Mouse (Mus musculus) heart, embryonic 15.5 days (tissue): ENCODE data around the gene Srl. TPM values are rescaled to one million over a fixed set of nuclear protein-coding genes. Genes with fewer than 3 reads are reported as not detected.
"Not testable (repeated sequence)": the region's sequence is repeated elsewhere in the genome, so short reads cannot be mapped to it uniquely, and the experiment has no call there.

ENCODE experiments used
- ATAC-seq: fragments of 200-750 bp; cut with Nextera tagmentation; replicated peaks from 2 replicates; pipeline ENCODE4 v1.8.0; 2017; ENCODE audit warnings: low read depth, moderate TSS enrichment; ENCODE audit not compliant: insufficient number of reproducible peaks, insufficient read depth, low FRiP score
- H3K27ac ChIP-seq: fragments of 300-500 bp; sonication (generic); 2 replicates; pipeline ENCODE4 v1.5.1; 2015; ENCODE audit warnings: mild to moderate bottlenecking, inconsistent platforms
- H3K27me3 ChIP-seq: fragments of 300-500 bp; sonication (generic); 2 replicates; pipeline ENCODE4 v1.6.1; 2015; ENCODE audit warnings: inconsistent platforms
- H3K36me3 ChIP-seq: fragments of 300-500 bp; sonication (generic); 2 replicates; pipeline ENCODE4 v1.6.1; 2015; ENCODE audit warnings: mild to moderate bottlenecking, inconsistent platforms
- H3K4me1 ChIP-seq: fragments of 300-500 bp; sonication (generic); replicated peaks from 2 replicates; pipeline ENCODE4 v1.6.1; 2015; ENCODE audit warnings: inconsistent platforms
- H3K4me2 ChIP-seq: fragments of 300-500 bp; sonication (generic); 2 replicates; pipeline ENCODE4 v1.6.1; 2015; ENCODE audit warnings: inconsistent platforms, mild to moderate bottlenecking, moderate library complexity
- H3K4me3 ChIP-seq: fragments of 300-500 bp; sonication (generic); 2 replicates; pipeline ENCODE4 v1.5.1; 2015; ENCODE audit warnings: mild to moderate bottlenecking, inconsistent platforms
- H3K9ac ChIP-seq: fragments of 300-500 bp; sonication (generic); 2 replicates; pipeline ENCODE4 v1.6.1; 2015; ENCODE audit warnings: mild to moderate bottlenecking, inconsistent platforms
- H3K9me3 ChIP-seq: fragments of 300-500 bp; sonication (generic); replicated peaks from 2 replicates; pipeline ENCODE4 v1.6.1; 2016; ENCODE audit warnings: inconsistent platforms
- whole genome bisulfite sequencing: fragments of 180-500 bp; shearing (Covaris S2); methylation state at CpG from one replicate; pipeline ENCODE4 v1.1.7; 2015; ENCODE audit warnings: mixed read lengths; 5-methylcytosine and 5-hydroxymethylcytosine counted together
- polyA plus RNA-seq: library from polyadenylated mRNA; unstranded; fragments of >200 nt; fragmentation: Nextera tagmentation; extraction: Ambion mirVana; gene quantifications from 2 replicates; pipeline ENCODE4 v1.2.1, GENCODE M21; 2015

The Srl gene
- 227 and 253 TPM in 2 replicates for polyA plus RNA-seq

DNA sequence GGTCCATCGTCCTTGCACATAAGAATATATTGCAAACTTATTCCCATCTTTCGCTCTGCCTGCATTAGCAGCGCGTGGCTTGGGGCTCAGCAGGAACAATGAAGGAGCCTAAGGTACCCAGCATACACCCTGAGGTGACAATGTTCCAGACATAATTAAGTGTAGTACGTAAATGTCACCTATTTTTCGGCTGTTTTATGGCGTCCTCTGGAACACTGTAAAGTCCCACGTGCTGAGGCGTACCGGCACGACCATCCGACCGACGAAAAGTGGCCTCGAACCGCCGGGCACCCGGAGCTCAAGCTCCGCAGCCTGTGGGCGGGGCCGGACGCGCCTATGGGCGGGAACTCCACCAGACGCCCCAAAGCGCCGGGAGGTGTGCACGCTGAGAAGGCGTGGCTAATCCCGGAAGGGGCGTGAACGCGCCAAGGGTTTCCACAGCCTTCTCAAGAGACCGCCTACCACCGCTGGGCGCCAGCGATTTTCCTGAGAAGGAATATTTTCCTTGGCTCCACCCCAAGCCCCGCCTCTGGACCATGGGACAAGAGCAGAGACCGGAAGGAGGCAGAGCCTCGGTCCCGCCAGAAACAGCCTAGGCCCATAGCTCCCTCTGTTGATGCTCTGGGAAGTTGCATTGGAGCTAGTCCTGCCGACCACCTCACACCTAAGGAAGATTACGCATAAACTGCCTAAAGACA lies at the start of gene Srl:
Srl (minus strand) TSS at position 316 of the 698 bp plus-strand sequence.
- Histone ChIP-seq H3K27me3 (no peaks in the 10 kb centered on the region), H3K4me2 (peak within 1 kb of the TSS; percentile 74), H3K9me3 (no peaks in the 10 kb centered on the region), H3K27ac (peak within 1 kb of the TSS; percentile 66), H3K9ac (peak within 1 kb of the TSS; percentile 50), H3K4me1 (peaks cover 18% of the 10 kb centered on the region), H3K4me3 (peak within 1 kb of the TSS; percentile 60), H3K36me3 (peaks cover 5% of the 10 kb centered on the region; the same call in 1 of the 2 replicates)
- ATAC-seq, result peak; percentile 98
- whole genome bisulfite sequencing, result 1% methylated on average over 43 of the region's 43 CpGs

DNA sequence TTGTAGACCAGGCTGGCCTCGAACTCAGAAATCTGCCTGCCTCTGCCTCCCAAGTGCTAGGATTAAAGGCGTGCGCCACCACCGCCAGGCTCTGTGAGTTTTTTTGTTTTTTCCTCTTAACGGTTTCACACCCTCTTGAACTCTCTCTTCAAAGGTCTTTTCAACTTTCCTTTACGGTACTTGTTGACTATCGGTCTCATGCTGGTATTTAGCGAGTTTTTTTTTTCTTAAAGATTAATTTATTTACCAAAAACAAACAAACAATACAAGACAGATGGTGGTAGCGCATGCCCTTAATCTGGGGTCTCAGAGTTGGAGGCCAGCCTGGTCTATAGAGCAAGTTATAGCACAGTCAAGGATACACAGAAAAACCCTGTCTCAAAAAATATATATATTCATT lies 48.6 kb upstream of the Srl start:
- no peaks in the 10 kb centered on the region for H3K27me3 ChIP-seq
- no peaks in the 10 kb centered on the region for H3K9me3 ChIP-seq
- no peak overlapping the region for H3K4me3 ChIP-seq
- H3K9ac ChIP-seq, result no peak overlapping the region
- 93% methylated on average over 9 of the region's 9 CpGs for WGBS
- H3K27ac ChIP-seq, result no peak overlapping the region
- H3K36me3 ChIP-seq, result peaks cover 12% of the 10 kb centered on the region
- H3K4me2 ChIP-seq, result no peak overlapping the region
- peaks cover 43% of the 10 kb centered on the region for H3K4me1 ChIP-seq
- ATAC-seq, result no peak

DNA sequence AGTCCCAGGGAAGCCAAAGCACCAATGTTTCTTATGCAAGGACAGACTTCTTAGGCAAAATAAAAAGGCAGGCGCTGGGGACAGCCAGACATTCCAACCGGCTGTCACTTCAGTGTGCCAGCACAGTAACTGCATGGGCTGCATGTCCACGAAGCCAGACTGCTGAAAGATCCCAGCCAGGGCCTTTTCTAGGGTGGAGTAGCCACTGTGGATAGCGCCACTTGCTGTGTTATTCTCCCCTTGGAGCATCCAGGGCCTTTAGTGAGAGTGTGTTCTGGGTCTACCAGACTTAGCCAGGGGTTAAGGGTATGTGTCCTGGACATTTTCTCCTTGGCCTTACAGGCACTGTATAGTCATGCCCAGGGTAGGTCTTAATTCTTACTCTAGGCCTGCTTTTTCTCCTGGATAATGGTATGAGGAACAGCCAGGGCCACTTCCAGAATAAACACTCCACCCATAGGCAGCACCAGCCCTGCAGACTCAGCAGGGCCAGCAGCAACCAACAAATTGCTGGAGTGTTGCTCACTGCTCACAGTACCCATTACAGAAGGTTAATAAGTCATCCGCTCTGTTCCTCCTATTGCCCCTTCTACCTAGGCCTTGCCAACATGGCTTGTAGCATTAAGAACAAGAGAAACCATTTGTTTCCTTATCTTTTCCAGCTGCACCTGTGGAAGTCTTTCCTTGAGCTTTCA lies 46.0 kb upstream of the Srl start:
- no peaks in the 10 kb centered on the region for H3K27me3 ChIP-seq
- WGBS, result 37% methylated on average over 5 of the region's 5 CpGs
- H3K36me3 ChIP-seq, result peaks cover 12% of the 10 kb centered on the region
- ATAC-seq, result no peak
- no peaks in the 10 kb centered on the region for H3K9me3 ChIP-seq
- H3K4me2 ChIP-seq, result peak overlapping the region; percentile 68
- H3K4me1 ChIP-seq, result peaks cover 30% of the 10 kb centered on the region
- H3K4me3 ChIP-seq, result no peak overlapping the region
- H3K27ac ChIP-seq, result peak overlapping the region; percentile 91
- no peak overlapping the region for H3K9ac ChIP-seq

DNA sequence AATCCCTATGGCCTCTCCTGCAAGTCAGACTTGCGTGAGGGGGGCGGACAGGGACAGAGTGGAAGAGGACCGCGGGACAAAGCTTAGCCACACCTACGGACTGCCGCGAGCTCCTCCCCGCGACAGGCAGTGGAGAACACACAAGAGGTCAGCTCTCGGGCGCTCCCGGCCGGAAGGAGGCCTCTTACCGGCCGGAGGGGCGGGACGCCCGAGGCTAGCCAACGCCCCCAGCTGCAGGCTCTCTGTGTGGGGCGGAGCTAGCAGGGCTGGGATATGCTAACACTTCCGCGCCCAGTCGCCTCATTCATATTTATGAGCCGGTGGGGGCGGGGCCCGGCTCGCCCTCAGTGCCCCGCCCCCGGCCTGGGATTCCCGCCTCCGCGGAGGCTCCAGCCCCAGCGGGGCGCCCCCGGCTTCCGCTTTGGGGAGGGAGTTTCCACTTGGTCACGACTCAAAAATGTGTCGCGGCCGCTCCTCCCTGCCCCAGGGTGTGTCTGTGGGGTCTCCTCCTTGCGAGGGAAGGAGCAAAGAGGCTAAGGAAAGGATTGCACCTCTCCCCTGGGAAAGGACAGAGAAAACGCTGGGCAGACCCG lies 45.0 kb upstream of the Srl start:
- peaks cover 12% of the 10 kb centered on the region for H3K36me3 ChIP-seq
- under 1% methylated on average over 43 of the region's 43 CpGs for WGBS
- peak; percentile 98 for ATAC-seq
- H3K9me3 ChIP-seq, result no peaks in the 10 kb centered on the region
- peak overlapping the region; percentile 48 for H3K4me3 ChIP-seq
- H3K9ac ChIP-seq, result peak overlapping the region; percentile 48
- peaks cover 20% of the 10 kb centered on the region for H3K4me1 ChIP-seq
- H3K27me3 ChIP-seq, result no peaks in the 10 kb centered on the region
- peak overlapping the region; percentile 68 for H3K4me2 ChIP-seq
- H3K27ac ChIP-seq, result peak overlapping the region; percentile 91

DNA sequence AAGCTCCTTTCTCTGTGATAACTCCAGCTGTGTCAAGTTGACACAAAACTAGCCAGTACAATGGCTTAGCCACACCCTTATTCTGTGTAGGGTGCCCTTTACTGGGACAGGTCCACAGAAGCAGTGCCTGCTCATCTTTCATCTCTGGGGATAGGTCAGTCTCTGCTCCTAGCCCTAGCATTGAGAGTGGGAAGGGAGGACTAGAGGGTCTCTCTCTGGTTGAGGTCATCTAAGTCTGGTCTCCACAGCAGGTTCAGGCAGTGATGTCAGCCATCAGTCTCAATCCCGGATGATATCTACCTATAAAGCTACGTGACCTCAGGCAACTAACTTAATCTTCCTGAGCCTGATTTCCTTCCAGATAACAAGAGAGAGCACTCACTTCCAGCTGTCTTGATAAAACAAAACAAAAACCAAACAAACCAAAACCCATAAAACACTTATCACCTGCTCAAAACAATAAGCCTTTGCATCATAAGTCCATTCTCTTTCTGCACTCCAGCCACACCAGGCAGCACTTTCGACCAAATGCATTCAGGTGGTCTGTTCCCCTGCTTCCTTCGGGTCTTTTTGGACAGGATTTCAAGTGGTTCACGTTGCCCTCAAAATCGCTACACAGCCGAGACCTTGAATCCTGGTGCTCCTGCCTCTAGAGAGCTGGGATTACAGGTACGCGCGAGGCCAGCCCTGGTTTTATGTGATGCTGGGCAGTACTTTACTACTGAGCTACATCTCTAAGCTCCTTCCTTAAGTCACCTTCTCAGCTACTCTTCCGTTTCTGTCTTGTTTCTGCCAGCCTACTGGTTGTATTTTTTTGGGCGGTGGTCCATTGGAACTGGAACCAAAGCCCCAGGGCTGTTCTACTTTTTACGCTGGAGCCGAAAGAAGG lies 44.3 kb upstream of the Srl start:
- 7% methylated on average over 14 of the region's 14 CpGs for WGBS
- Histone ChIP-seq H3K9ac (peak overlapping the region; percentile 48), H3K27me3 (no peaks in the 10 kb centered on the region), H3K4me1 (peaks cover 20% of the 10 kb centered on the region), H3K9me3 (no peaks in the 10 kb centered on the region), H3K36me3 (peaks cover 9% of the 10 kb centered on the region), H3K4me3 (peak overlapping the region; percentile 48), H3K4me2 (peak overlapping the region; percentile 68), H3K27ac (peak overlapping the region; percentile 91)
- no peak; the same call in 1 of the 2 replicates for ATAC-seq

DNA sequence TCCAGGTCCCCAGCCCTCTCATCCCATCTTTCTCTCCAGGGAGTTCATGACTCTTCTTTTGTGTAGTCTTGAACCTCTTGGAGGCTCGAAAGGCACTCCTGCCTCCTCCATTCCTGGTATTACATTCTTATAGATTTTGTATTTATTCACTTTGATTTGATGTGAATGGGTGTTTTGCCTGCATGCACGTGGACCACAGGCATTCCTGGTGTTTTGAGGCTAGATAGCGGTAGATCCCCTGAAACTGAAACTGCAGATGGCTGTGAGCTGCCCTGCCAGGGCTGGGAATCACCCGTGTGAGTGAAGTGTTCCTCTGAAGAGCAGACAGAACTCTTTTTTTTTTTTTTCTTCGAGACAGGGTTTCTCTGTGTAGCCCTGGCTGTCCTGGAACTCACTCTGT lies 42.8 kb upstream of the Srl start:
- Histone ChIP-seq H3K9ac (no peak overlapping the region), H3K4me3 (no peak overlapping the region), H3K36me3 (no peaks in the 10 kb centered on the region), H3K27ac (no peak overlapping the region), H3K9me3 (no peaks in the 10 kb centered on the region), H3K4me2 (no peak overlapping the region), H3K27me3 (no peaks in the 10 kb centered on the region), H3K4me1 (peaks cover 20% of the 10 kb centered on the region)
- ATAC-seq, result no peak
- 64% methylated on average over 5 of the region's 5 CpGs for WGBS

DNA sequence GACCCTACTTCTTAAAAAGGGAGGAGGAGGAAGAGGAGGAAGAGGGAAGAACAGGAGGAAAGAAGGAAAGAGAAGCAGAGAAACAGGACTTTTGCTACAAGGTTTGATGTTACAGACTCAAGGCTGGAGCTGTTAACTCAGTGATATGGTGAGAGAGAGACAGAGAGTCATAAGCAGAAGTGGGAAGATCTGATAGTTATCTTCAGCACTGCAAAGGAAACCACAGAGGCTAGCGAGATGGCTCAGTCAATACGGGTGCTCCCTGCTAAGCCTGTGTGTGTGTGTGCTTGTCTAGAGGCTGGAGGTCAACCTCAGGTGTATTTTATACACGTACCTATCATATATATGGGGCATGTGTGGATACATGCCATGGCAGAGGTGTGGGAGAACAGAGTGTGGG lies 42.2 kb upstream of the Srl start:
- peaks cover 23% of the 10 kb centered on the region for H3K4me1 ChIP-seq
- 73% methylated on average over 3 of the region's 3 CpGs for WGBS
- H3K36me3 ChIP-seq, result no peaks in the 10 kb centered on the region
- H3K4me2 ChIP-seq, result no peak overlapping the region
- ATAC-seq, result no peak
- no peaks in the 10 kb centered on the region for H3K9me3 ChIP-seq
- H3K27me3 ChIP-seq, result no peaks in the 10 kb centered on the region
- no peak overlapping the region for H3K27ac ChIP-seq
- H3K9ac ChIP-seq, result no peak overlapping the region
- no peak overlapping the region for H3K4me3 ChIP-seq

DNA sequence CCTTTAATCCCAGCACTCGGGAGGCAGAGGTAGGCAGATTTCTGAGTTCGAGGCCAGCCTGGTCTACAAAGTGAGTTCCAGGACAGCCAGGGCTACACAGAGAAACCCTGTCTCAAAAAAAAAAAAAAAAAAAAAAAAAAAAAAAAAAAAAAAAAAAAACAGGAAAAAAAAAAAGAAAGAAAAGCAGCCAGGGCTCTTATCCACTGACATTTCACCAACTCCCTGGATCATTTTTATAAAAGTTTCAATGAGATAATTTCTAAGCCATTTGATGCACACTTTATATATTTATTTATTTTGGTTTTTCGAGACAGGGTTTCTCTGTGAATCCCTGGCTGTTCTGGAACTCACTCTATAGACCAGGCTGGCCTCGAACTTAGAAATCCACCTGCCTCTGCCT lies 39.6 kb upstream of the Srl start:
- H3K4me2 ChIP-seq, ATAC-seq, H3K9me3 ChIP-seq, H3K9ac ChIP-seq, H3K27me3 ChIP-seq, H3K27ac ChIP-seq, H3K36me3 ChIP-seq, H3K4me3 ChIP-seq: not testable (repeated sequence)
- WGBS, result 90% methylated on average over 4 of the region's 4 CpGs
- H3K4me1 ChIP-seq, result peaks cover 12% of the 10 kb centered on the region

DNA sequence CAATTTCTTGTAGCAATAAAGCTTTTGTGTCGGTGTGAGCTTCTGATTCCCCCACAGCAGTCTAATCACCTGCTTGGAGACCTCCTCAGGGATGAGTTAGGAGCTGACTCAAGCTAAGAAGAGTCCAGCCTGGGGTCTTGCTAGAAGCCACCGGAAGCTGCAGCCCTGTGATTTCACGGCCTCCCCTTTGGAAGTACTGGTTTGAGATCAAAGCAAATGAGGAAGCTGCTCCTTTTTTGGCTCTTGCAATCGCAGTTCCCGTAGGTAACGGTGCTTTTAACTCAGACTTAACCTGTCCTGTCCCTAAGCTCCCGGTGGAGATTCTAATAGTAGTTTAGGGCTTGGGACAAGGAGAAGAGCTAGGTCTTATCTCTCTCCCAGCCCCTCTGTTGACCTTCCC lies 37.0 kb upstream of the Srl start:
- Histone ChIP-seq H3K4me3 (no peak overlapping the region), H3K4me2 (no peak overlapping the region), H3K27me3 (no peaks in the 10 kb centered on the region), H3K36me3 (no peaks in the 10 kb centered on the region), H3K27ac (no peak overlapping the region), H3K9me3 (no peaks in the 10 kb centered on the region), H3K4me1 (0 out of 2 replicates have a peak, but pooled peaks cover 5% of the 10 kb centered on the region), H3K9ac (no peak overlapping the region)
- no peak for ATAC-seq
- 49% methylated on average over 7 of the region's 7 CpGs for WGBS

DNA sequence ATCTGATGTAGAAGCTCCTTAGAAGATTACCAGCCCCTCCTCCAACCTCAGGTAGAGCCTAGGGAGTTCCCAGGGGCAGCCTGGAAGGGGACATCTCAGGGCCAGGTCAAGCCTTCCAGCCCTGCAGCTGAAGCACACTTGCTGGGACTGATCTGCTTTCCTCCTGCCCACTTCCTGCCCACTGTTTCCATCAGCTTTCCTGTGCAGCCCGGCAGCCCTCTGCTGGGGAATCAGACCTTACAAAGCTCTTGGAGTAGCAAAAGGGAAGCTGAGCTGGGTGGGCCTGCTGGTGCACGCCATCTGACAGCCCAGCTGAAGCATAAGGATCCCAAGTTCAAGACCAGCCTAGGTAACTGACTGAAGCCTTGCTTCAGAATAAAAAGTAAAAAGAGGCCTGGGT lies 35.3 kb upstream of the Srl start:
- Histone ChIP-seq H3K36me3 (no peaks in the 10 kb centered on the region), H3K4me3 (no peak overlapping the region), H3K4me1 (0 out of 2 replicates have a peak, but pooled peaks cover 5% of the 10 kb centered on the region), H3K9me3 (no peaks in the 10 kb centered on the region), H3K4me2 (no peak overlapping the region), H3K27me3 (no peaks in the 10 kb centered on the region), H3K27ac (no peak overlapping the region), H3K9ac (no peak overlapping the region)
- WGBS, result 52% methylated on average over 2 of the region's 2 CpGs
- ATAC-seq, result no peak

DNA sequence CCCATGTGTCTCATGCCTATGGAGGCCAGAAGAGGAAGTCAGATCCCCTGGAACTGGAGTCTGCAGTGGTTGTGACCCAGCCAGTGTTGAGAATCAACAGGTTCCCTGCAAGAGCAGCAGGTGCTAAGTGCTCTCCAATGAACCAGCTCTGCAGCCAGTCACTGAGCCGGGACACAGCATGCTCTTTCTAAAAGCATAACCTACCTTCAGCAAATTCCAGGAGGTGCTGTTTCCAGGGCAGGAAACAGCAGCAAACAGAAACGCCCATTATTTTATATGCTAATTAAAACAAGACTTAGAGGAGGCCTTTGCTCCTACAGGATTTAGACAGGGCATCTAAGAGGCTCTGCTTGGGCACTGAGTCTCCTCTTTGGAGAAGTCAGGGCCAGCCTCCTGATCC lies 34.4 kb upstream of the Srl start:
- H3K9ac ChIP-seq, result no peak overlapping the region
- H3K4me3 ChIP-seq, result no peak overlapping the region
- H3K4me1 ChIP-seq, result peaks cover 7% of the 10 kb centered on the region; the same call in 1 of the 2 replicates
- no peak overlapping the region for H3K4me2 ChIP-seq
- no peak overlapping the region for H3K27ac ChIP-seq
- ATAC-seq, result no peak
- no peaks in the 10 kb centered on the region for H3K9me3 ChIP-seq
- no peaks in the 10 kb centered on the region for H3K36me3 ChIP-seq
- 55% methylated on average over 2 of the region's 2 CpGs for WGBS
- H3K27me3 ChIP-seq, result no peaks in the 10 kb centered on the region
